Mouse (Mus musculus): ENCODE measurements around the gene Akap2. TPM values are rescaled to one million over a fixed set of nuclear protein-coding genes. Genes with fewer than 3 reads are reported as not detected.

Gene Akap2
- polyA plus RNA-seq, 1 experiment from 2014 or later = 1.5 TPM

DNA sequence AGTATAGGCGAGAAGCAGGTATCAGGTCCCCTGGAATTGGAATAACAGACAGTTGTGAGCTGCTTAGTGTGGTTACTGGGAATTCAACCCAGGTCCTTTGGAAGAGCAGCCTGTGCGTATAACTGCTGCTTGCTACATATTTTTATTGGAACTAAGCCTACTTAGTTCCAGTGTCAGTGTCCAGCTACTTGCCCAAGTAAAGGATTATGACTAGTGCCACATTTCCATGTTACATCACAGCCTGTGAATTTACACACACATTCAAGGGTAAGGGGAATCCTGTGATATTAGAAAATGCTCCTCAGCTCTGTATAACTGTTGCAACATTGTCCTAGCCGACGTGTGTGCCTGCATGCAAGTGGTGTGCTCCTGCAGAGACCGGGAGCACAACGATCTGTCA is 219.8 kb downstream of the Akap2 start:
- no peaks in the 10 kb centered on the region for H3K4me1 ChIP-seq (replicated peaks)
- no peak overlapping the region for H3K4me2 ChIP-seq
- no peak overlapping the region for H3K4me3 ChIP-seq (replicated peaks)
- no peaks in the 10 kb centered on the region for H3K36me3 ChIP-seq
- no peaks in the 10 kb centered on the region for H3K9me3 ChIP-seq (replicated peaks)
- no peak overlapping the region for H3K27ac ChIP-seq
- WGBS (ENCODE audit: insufficient replicate concordance) = 76% methylated on average over 6 of the region's 6 CpGs
- H3K27me3 ChIP-seq = no peaks in the 10 kb centered on the region
- no peak for DNase-seq
- H3K9ac ChIP-seq = no peak overlapping the region
- no peak for ATAC-seq (ENCODE audit: low read depth)

DNA sequence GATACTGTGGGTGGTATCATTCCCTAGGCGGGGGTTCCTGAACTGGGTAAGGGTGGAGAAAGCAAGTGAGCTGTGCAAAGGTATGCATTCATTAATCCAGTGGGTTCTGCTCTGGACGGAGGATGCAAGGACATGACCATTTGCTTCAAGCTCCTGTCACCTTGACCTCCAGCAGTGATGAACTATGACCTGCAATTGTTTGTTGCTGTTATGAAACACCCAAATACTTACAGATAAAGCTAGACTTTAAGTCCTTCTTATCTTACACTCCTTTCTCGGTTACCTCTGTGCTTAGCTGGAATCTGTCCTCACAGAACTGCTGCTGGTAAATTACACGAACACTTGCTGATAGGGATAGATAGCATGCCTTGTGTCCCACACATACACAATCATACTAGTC is 223.2 kb downstream of the Akap2 start:
- ATAC-seq (ENCODE audit: low read depth) = no peak
- H3K36me3 ChIP-seq = peaks cover 28% of the 10 kb centered on the region
- H3K27ac ChIP-seq = no peak overlapping the region
- H3K9ac ChIP-seq = no peak overlapping the region
- DNase-seq = no peak
- no peak overlapping the region for H3K4me2 ChIP-seq
- H3K27me3 ChIP-seq = no peaks in the 10 kb centered on the region
- WGBS (ENCODE audit: insufficient replicate concordance) = 45% methylated on average over 4 of the region's 4 CpGs
- H3K4me3 ChIP-seq (replicated peaks) = no peak overlapping the region
- no peaks in the 10 kb centered on the region for H3K4me1 ChIP-seq (replicated peaks)
- no peaks in the 10 kb centered on the region for H3K9me3 ChIP-seq (replicated peaks)

DNA sequence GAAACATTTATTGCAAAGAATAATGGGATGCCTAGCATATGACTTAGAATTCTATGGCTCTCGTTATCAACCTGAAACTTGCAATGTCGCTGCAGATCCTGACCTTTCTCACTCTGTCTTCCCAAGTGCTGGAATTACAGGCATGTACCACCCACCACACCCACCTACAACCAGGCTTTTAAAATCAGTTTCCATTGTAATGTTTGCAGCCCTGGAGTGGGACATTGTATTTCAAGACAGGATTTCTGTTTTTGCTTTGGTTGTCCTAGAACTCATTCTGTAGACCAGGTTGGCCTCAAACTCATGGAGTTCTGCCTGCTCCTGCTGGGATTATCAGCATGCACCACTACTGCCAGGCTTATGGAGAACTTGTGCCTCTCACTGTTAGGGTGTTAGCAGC is 225.4 kb downstream of the Akap2 start:
- H3K36me3 ChIP-seq = peaks cover 49% of the 10 kb centered on the region

More for the DNA sequence above, 225.4 kb downstream of the Akap2 start:
- ATAC-seq (ENCODE audit: low read depth) (no peak), DNase-seq (no peak)
- Histone ChIP-seq H3K4me1 (replicated peaks) (no peaks in the 10 kb centered on the region), H3K4me2 (no peak overlapping the region), H3K4me3 (replicated peaks) (no peak overlapping the region), H3K9me3 (replicated peaks) (no peaks in the 10 kb centered on the region), H3K27me3 (no peaks in the 10 kb centered on the region), H3K27ac (no peak overlapping the region), H3K9ac (no peak overlapping the region)
- WGBS (ENCODE audit: insufficient replicate concordance) = 79% methylated on average over 2 of the region's 2 CpGs

Other genes starting within 250 kb of the Akap2 start
- gene Pakap, start 149.5 kb upstream of the Akap2 start, polyA plus RNA-seq (2015; fragmentation: Nextera tagmentation; extraction: Ambion mirVana) = 1.2 and 1.3 TPM in 2 replicates
- gene D630039A03Rik, start 198.6 kb downstream of the Akap2 start, polyA plus RNA-seq (2015; fragmentation: Nextera tagmentation; extraction: Ambion mirVana) = 0.28 and 0.33 TPM in 2 replicates
- gene Txn1, start 238.8 kb downstream of the Akap2 start, polyA plus RNA-seq (2015; fragmentation: Nextera tagmentation; extraction: Ambion mirVana) = 275 and 284 TPM in 2 replicates